9 mouse cellular contexts compared by ENCODE assay signal in genomic region chr5:118465991-118466750, GRCm38 (mm10).
DNase-seq lines count a peak whose midpoint lies in the region; ATAC-seq and TF ChIP-seq lines count a peak whose summit lies in the region.
"Had no signal": no experiment of that assay in that cellular context is flagged by ENCODE, and none has a peak within 500 bp of the region (broad histone marks: within the 10 kb centered on the region; RNA-seq: fewer than 3 reads in every experiment).

No protein-coding gene starts in this region.

- H3K27me3 ChIP-seq in erythroblast, embryonic 14.5 days (ENCODE audit: control insufficient read depth): peaks cover 79% of the 10 kb centered on the region
- H3K27me3 ChIP-seq in Patski: no peaks in the 10 kb centered on the region
- 0 out of 2 replicates have a peak, but pooled peaks cover 4% of the 10 kb centered on the region for H3K27me3 ChIP-seq in forebrain, postnatal 0 days (ENCODE audit: insufficient read depth, low read length)
- 0 out of 2 replicates have a peak, but pooled peaks cover 4% of the 10 kb centered on the region for H3K27me3 ChIP-seq in liver, embryonic 11.5 days (replicated peaks; ENCODE audit: control insufficient read depth, insufficient read depth, low read length)
- no peaks in the 10 kb centered on the region for H3K27me3 ChIP-seq in small intestine, adult 2 months (ENCODE audit: control insufficient read depth, insufficient read depth, low read length)
- H3K27me3 ChIP-seq: CH12.LX had no signal

- no peak overlapping the region for H3K9ac ChIP-seq in forebrain, postnatal 0 days
- H3K9ac ChIP-seq in liver, embryonic 11.5 days (ENCODE audit: low read depth, low read length): peak overlapping the region; percentile 61

- H3K4me1 ChIP-seq in erythroblast, embryonic 14.5 days (ENCODE audit: control insufficient read depth): peaks cover 66% of the 10 kb centered on the region
- 0 out of 2 replicates have a peak, but pooled peaks cover 5% of the 10 kb centered on the region for H3K4me1 ChIP-seq in forebrain, postnatal 0 days (ENCODE audit: insufficient read depth)
- peaks cover 22% of the 10 kb centered on the region for H3K4me1 ChIP-seq in liver, embryonic 11.5 days (replicated peaks; ENCODE audit: control insufficient read depth, insufficient read depth, low read length)
- peaks cover 11% of the 10 kb centered on the region for H3K4me1 ChIP-seq in small intestine, adult 2 months (ENCODE audit: control insufficient read depth, insufficient read depth, insufficient read length, low read length)

- CTCF ChIA-PET in Patski (lab: Charles Lee): interaction anchor here (0.7 to 1.5 kb wide), 4 partner anchors 13 to 136 kb away, joined by 3 to 4 read pairs (median 3); no protein-coding TSS in a partner anchor

- no peaks in the 10 kb centered on the region for H3K36me3 ChIP-seq in erythroblast, embryonic 14.5 days (ENCODE audit: control insufficient read depth)
- H3K36me3 ChIP-seq in forebrain, postnatal 0 days (ENCODE audit: insufficient read depth): no peaks in the 10 kb centered on the region
- no peaks in the 10 kb centered on the region for H3K36me3 ChIP-seq in liver, embryonic 11.5 days (ENCODE audit: control insufficient read depth, insufficient read depth, low read length)
- no peaks in the 10 kb centered on the region for H3K36me3 ChIP-seq in small intestine, adult 2 months (ENCODE audit: control insufficient read depth, insufficient read depth, low read length)

- no peak for TF ChIP-seq CTCF in Patski (IDR thresholded peaks at IDR 0.05)
- no peak for TF ChIP-seq CTCF in forebrain, postnatal 0 days (IDR thresholded peaks at IDR 0.05; ENCODE audit: low read depth)
- no peak for TF ChIP-seq CTCF in small intestine, adult 2 months (IDR thresholded peaks at IDR 0.05; ENCODE audit: extremely low read depth, insufficient read length, insufficient replicate concordance, low read depth, low read length)

- no peak for ATAC-seq in erythroblast, adult 5-6 weeks (replicated peaks; ENCODE audit: low FRiP score, poor library complexity, severe bottlenecking)
- peak; percentile 29 for ATAC-seq in Patski
- no peak for ATAC-seq in forebrain, postnatal 0 days
- ATAC-seq in liver, embryonic 11.5 days (replicated peaks; ENCODE audit: low FRiP score): peak; percentile 47; the same call in 1 of the 2 replicates

- H3K4me2 ChIP-seq in forebrain, postnatal 0 days (ENCODE audit: low read depth): peak overlapping the region; percentile 47
- H3K4me2 ChIP-seq in liver, embryonic 11.5 days: peak overlapping the region; percentile 91

- in situ Hi-C loops in Patski (cut with MboI; ENCODE audit: low pct_unique_long_range_greater_than_20kb): no loop called here

- H3K27ac ChIP-seq in forebrain, postnatal 0 days (ENCODE audit: low read depth, low read length): no peak overlapping the region
- peak overlapping the region; percentile 57; the same call in 1 of the 2 replicates for H3K27ac ChIP-seq in liver, embryonic 11.5 days (ENCODE audit: low read depth, low read length)
- peak overlapping the region; percentile 24 for H3K27ac ChIP-seq in small intestine, adult 2 months (ENCODE audit: insufficient read depth, low read depth, low read length)

- H3K4me3 ChIP-seq in erythroblast, embryonic 14.5 days (replicated peaks): peak overlapping the region; percentile 63
- H3K4me3 ChIP-seq in forebrain, postnatal 0 days (ENCODE audit: low read depth, low read length): peak overlapping the region; percentile 20; the same call in 1 of the 2 replicates
- H3K4me3 ChIP-seq in liver, embryonic 11.5 days (ENCODE audit: low read depth, low read length): peak overlapping the region; percentile 47
- H3K4me3 ChIP-seq in small intestine, adult 2 months (ENCODE audit: low read depth, low read length): no peak overlapping the region

- POLR2A ChIA-PET in Patski (lab: Charles Lee): interaction anchor here (0.7 to 0.9 kb wide), 2 partner anchors 49 to 93 kb away, joined by 3 to 4 read pairs; no protein-coding TSS in a partner anchor

- H3K9me3 ChIP-seq in erythroblast, embryonic 14.5 days (ENCODE audit: control insufficient read depth, low read length): no peaks in the 10 kb centered on the region
- H3K9me3 ChIP-seq in forebrain, postnatal 0 days (ENCODE audit: low read length): no peaks in the 10 kb centered on the region
- no peaks in the 10 kb centered on the region for H3K9me3 ChIP-seq in liver, embryonic 11.5 days (ENCODE audit: control insufficient read depth, low read length)

- peak; percentile 82 for DNase-seq in Patski (ENCODE audit: low read depth, low spot score)
- no peak for DNase-seq in forebrain, postnatal 0 days
- DNase-seq in liver, embryonic 11.5 days (ENCODE audit: low spot score): no peak
- no peak for DNase-seq in testis, postnatal 14 days (ENCODE audit: low spot score)
- no peak for DNase-seq in frontal cortex, postnatal 25 days (ENCODE audit: low spot score in 2 of 2)

- 12% methylated on average over 10 of the region's 10 CpGs for WGBS in forebrain, postnatal 0 days
- WGBS in liver, embryonic 11.5 days: 11% methylated on average over 10 of the region's 10 CpGs
- 3% methylated on average over 10 of the region's 10 CpGs for WGBS in small intestine, adult 2 months

- TF ChIP-seq POLR2A in small intestine, adult 2 months (IDR thresholded peaks at IDR 0.05; ENCODE audit: low read depth, low read length): no peak

Comparison
In these comparisons a context has a peak if more than half of its experiments do, and no peak if none do; other contexts are left out.
1. ATAC-seq: peak in Patski (single experiment) and liver, embryonic 11.5 days (single experiment); none in erythroblast, adult 5-6 weeks (single experiment) and forebrain, postnatal 0 days (single experiment).